Mouse (Mus musculus): Measurements from ENCODE around the gene Gfpt1.

DNA sequence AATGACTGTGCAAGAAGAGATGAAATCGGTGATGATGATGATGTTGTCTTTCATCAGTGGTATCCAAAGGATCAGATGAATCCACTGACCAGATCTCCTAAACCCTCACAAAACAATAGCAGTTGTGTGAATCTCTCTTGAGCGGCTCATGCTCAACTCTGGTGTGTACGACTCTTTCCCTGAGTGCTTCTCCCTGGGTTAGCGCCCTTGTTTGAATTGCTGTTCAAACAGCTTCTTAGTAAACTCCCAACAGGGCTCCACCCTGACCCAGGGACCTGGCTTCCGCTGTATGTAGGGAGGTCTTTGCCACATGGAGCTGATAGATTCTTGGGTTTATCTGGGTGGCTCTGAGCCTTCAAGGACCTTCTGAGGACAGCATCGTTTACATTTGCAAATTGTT is 80.8 kb downstream of the Gfpt1 start:
- TF ChIP-seq CTCF (IDR thresholded peaks at IDR 0.05) (no peak), EP300 (IDR thresholded peaks at IDR 0.05) (no peak)

Measured in lung, postnatal 0 days (tissue).